Mouse (Mus musculus): Measurements from ENCODE around the gene Zscan10.

GRCm38 (mm10) chr17:23552896-23553633, 47.6 kb upstream of the Zscan10 start:
- TF ChIP-seq CTCF (IDR thresholded peaks at IDR 0.05; ENCODE audit: low read depth) (no peak), EP300 (IDR thresholded peaks at IDR 0.05; ENCODE audit: low read depth) (no peak)

Measured in liver, embryonic 14.5 days (tissue).